Mouse (Mus musculus) cortical plate, adult 2 months (tissue): ENCODE results near the gene Arfip1. TPM values are rescaled to one million over a fixed set of nuclear protein-coding genes. Genes with fewer than 3 reads are reported as not detected.

Experiments used
- H3K27ac ChIP-seq: fragments of 200-500 bp; 2 replicates; pipeline ENCODE4 v1.5.1; 2012; ENCODE audit warnings: low read length, control low read depth, inconsistent platforms; ENCODE audit not compliant: insufficient read depth
- H3K4me1 ChIP-seq: fragments of 200-500 bp; 2 replicates; pipeline ENCODE4 v1.6.1; 2011; ENCODE audit warnings: low read length; ENCODE audit not compliant: control insufficient read depth, insufficient read depth
- H3K4me3 ChIP-seq: fragments of 200-500 bp; 2 replicates; pipeline ENCODE4 v1.5.1; 2011; ENCODE audit warnings: mild to moderate bottlenecking, low read length, control low read depth; ENCODE audit not compliant: insufficient read depth
- CTCF ChIP-seq: fragments of 200-500 bp; IDR thresholded peaks from 2 replicates; pipeline ENCODE4 v1.5.1; 2011; ENCODE audit warnings: mild to moderate bottlenecking, control low read depth, low read length; ENCODE audit not compliant: insufficient read depth; ENCODE audit errors: extremely low read depth
- POLR2A ChIP-seq: fragments of 200-500 bp; IDR thresholded peaks from 2 replicates; pipeline ENCODE4 v1.6.1; 2011; ENCODE audit warnings: mild to moderate bottlenecking, low read length, control low read depth; ENCODE audit not compliant: insufficient read depth; ENCODE audit errors: extremely low read depth
- polyA plus RNA-seq: library from polyadenylated mRNA; depleted of rRNA; stranded (reverse); fragments of >200 nt; gene quantifications from 2 replicates; pipeline ENCODE4 v1.2.3, GENCODE M21; 2012

Gene Arfip1
- polyA plus RNA-seq, 1 experiment, result 13.6 TPM

- H3K27ac ChIP-seq, result no peak overlapping the region
- no peaks in the 10 kb centered on the region for H3K4me1 ChIP-seq
- H3K4me3 ChIP-seq, result no peak overlapping the region
- TF ChIP-seq POLR2A, result no peak
- TF ChIP-seq CTCF, result no peak
Observed at GRCm38 (mm10) chr3:84471146-84471545, 111.3 kb downstream of the Arfip1 start.

GRCm38 (mm10) chr3:84468111-84468453 is 114.3 kb downstream of the Arfip1 start:
- H3K4me3 ChIP-seq, result no peak overlapping the region
- no peak for TF ChIP-seq CTCF
- TF ChIP-seq POLR2A, result no peak
- H3K4me1 ChIP-seq, result no peaks in the 10 kb centered on the region
- H3K27ac ChIP-seq, result no peak overlapping the region

- Histone ChIP-seq H3K27ac (no peak overlapping the region), H3K4me3 (no peak overlapping the region), H3K4me1 (no peaks in the 10 kb centered on the region)
- TF ChIP-seq CTCF (no peak), POLR2A (no peak)
Observed at GRCm38 (mm10) chr3:84467419-84468110, 114.9 kb downstream of the Arfip1 start.

- Histone ChIP-seq H3K4me3 (no peak overlapping the region), H3K4me1 (no peaks in the 10 kb centered on the region), H3K27ac (no peak overlapping the region)
- TF ChIP-seq CTCF (no peak), POLR2A (no peak)
Observed at GRCm38 (mm10) chr3:84465822-84466500, 116.5 kb downstream of the Arfip1 start.

- H3K4me3 ChIP-seq, result no peak overlapping the region
- H3K4me1 ChIP-seq, result no peaks in the 10 kb centered on the region
- H3K27ac ChIP-seq, result no peak overlapping the region
- TF ChIP-seq POLR2A (no peak), CTCF (no peak)
Observed at GRCm38 (mm10) chr3:84461687-84462086, 120.7 kb downstream of the Arfip1 start.

- Histone ChIP-seq H3K4me1 (no peaks in the 10 kb centered on the region), H3K27ac (no peak overlapping the region), H3K4me3 (no peak overlapping the region)
- TF ChIP-seq POLR2A, result no peak
- TF ChIP-seq CTCF, result no peak
Observed at GRCm38 (mm10) chr3:84460952-84461351, 121.5 kb downstream of the Arfip1 start.

- Histone ChIP-seq H3K4me1 (no peaks in the 10 kb centered on the region), H3K27ac (no peak overlapping the region), H3K4me3 (no peak overlapping the region)
- TF ChIP-seq CTCF, result no peak
- no peak for TF ChIP-seq POLR2A
Observed at GRCm38 (mm10) chr3:84460499-84460898, 121.9 kb downstream of the Arfip1 start.

GRCm38 (mm10) chr3:84455733-84456417 is 126.5 kb downstream of the Arfip1 start:
- no peak overlapping the region for H3K27ac ChIP-seq
- no peaks in the 10 kb centered on the region for H3K4me1 ChIP-seq
- H3K4me3 ChIP-seq, result no peak overlapping the region
- TF ChIP-seq CTCF (no peak), POLR2A (no peak)

GRCm38 (mm10) chr3:84450651-84451050 is 131.8 kb downstream of the Arfip1 start:
- Histone ChIP-seq H3K4me1 (no peaks in the 10 kb centered on the region), H3K27ac (no peak overlapping the region), H3K4me3 (no peak overlapping the region)
- TF ChIP-seq CTCF (no peak), POLR2A (no peak)

- TF ChIP-seq POLR2A, result no peak
- Histone ChIP-seq H3K4me3 (no peak overlapping the region), H3K27ac (no peak overlapping the region), H3K4me1 (no peaks in the 10 kb centered on the region)
Observed at GRCm38 (mm10) chr3:84449015-84449414, 133.4 kb downstream of the Arfip1 start.
